Mouse (Mus musculus): Measurements from ENCODE around the gene Sema4b.

Gene Sema4b

DNA sequence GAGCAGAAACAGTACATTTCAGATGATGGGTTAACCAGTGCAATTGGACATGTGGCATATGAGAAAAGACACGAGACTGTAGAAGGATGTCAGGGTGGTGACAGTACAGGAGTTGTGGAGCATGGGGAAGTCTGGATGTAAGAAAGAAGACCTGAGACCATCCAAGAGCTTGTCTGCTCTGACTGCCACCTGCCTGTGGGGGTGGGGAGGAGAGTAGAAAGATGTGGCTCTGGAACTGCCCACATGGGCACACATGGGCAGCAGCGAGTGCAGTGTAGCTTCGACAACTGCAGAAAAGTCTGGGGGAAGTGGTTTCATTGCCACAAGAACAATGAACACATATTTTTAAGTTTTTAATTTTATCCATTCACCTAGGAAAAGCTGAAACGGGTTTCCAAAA is 10.7 kb downstream of the Sema4b start:
- Histone ChIP-seq H3K4me1 (replicated peaks; ENCODE audit: low read depth, low read length) (peaks cover 86% of the 10 kb centered on the region), H3K36me3 (ENCODE audit: insufficient read depth, low read length) (peaks cover 38% of the 10 kb centered on the region), H3K4me3 (replicated peaks; ENCODE audit: low read length) (peak overlapping the region; percentile 94), H3K9me3 (ENCODE audit: low read length) (no peaks in the 10 kb centered on the region), H3K27me3 (ENCODE audit: insufficient read depth, low read length) (no peaks in the 10 kb centered on the region)
- no peak for TF ChIP-seq CTCF (conservative IDR thresholded peaks at IDR 0.05; ENCODE audit: low read length)
- TF ChIP-seq NANOG (IDR thresholded peaks at IDR 0.05; ENCODE audit: borderline replicate concordance, low read length): no peak
- no peak for TF ChIP-seq POU5F1 (IDR thresholded peaks at IDR 0.05; ENCODE audit: borderline replicate concordance, low read length)

- Histone ChIP-seq H3K4me1 (replicated peaks; ENCODE audit: low read depth, low read length) (peaks cover 87% of the 10 kb centered on the region), H3K27me3 (ENCODE audit: insufficient read depth, low read length) (no peaks in the 10 kb centered on the region), H3K36me3 (ENCODE audit: insufficient read depth, low read length) (peaks cover 46% of the 10 kb centered on the region), H3K9me3 (ENCODE audit: low read length) (no peaks in the 10 kb centered on the region), H3K4me3 (replicated peaks; ENCODE audit: low read length) (peak overlapping the region; percentile 94)
- TF ChIP-seq CTCF (conservative IDR thresholded peaks at IDR 0.05; ENCODE audit: low read length) (no peak), NANOG (IDR thresholded peaks at IDR 0.05; ENCODE audit: borderline replicate concordance, low read length) (no peak)
These were observed 11.5 kb downstream of the Sema4b start for GRCm38 (mm10) chr7:80197941-80198778.

GRCm38 (mm10) chr7:80198863-80199262 is 12.2 kb downstream of the Sema4b start:
- Histone ChIP-seq H3K4me1 (replicated peaks; ENCODE audit: low read depth, low read length) (peaks cover 88% of the 10 kb centered on the region), H3K4me3 (replicated peaks; ENCODE audit: low read length) (peak overlapping the region; percentile 94), H3K27me3 (ENCODE audit: insufficient read depth, low read length) (no peaks in the 10 kb centered on the region), H3K36me3 (ENCODE audit: insufficient read depth, low read length) (peaks cover 53% of the 10 kb centered on the region), H3K9me3 (ENCODE audit: low read length) (no peaks in the 10 kb centered on the region)
- TF ChIP-seq NANOG (IDR thresholded peaks at IDR 0.05; ENCODE audit: borderline replicate concordance, low read length): no peak
- TF ChIP-seq POU5F1 (IDR thresholded peaks at IDR 0.05; ENCODE audit: borderline replicate concordance, low read length): no peak
- no peak for TF ChIP-seq CTCF (conservative IDR thresholded peaks at IDR 0.05; ENCODE audit: low read length)

DNA sequence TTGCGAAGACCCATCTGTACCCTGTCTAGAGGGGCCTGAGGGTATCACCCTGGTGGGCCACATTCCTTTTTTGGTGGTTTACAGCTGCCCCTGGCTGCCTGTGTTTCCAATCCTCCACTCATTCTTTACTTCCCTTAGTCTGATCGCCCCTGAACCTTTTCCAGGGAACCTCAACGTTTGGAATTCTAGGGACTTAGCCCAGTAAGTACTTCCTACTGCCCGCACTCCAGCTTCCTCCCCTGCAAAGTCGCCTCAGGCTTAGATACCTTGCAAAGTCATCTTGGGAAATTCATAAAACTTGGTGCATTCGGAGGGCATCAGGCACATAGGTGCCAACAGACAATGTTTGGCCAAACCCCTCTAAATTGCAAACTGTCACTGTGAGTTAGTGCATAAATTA is 12.6 kb downstream of the Sema4b start:
- no peaks in the 10 kb centered on the region for H3K9me3 ChIP-seq (ENCODE audit: low read length)
- H3K4me1 ChIP-seq (replicated peaks; ENCODE audit: low read depth, low read length): peaks cover 88% of the 10 kb centered on the region
- peaks cover 53% of the 10 kb centered on the region for H3K36me3 ChIP-seq (ENCODE audit: insufficient read depth, low read length)
- no peaks in the 10 kb centered on the region for H3K27me3 ChIP-seq (ENCODE audit: insufficient read depth, low read length)
- peak overlapping the region; percentile 94 for H3K4me3 ChIP-seq (replicated peaks; ENCODE audit: low read length)
- TF ChIP-seq POU5F1 (IDR thresholded peaks at IDR 0.05; ENCODE audit: borderline replicate concordance, low read length): no peak
- no peak for TF ChIP-seq CTCF (conservative IDR thresholded peaks at IDR 0.05; ENCODE audit: low read length)
- no peak for TF ChIP-seq NANOG (IDR thresholded peaks at IDR 0.05; ENCODE audit: borderline replicate concordance, low read length)

DNA sequence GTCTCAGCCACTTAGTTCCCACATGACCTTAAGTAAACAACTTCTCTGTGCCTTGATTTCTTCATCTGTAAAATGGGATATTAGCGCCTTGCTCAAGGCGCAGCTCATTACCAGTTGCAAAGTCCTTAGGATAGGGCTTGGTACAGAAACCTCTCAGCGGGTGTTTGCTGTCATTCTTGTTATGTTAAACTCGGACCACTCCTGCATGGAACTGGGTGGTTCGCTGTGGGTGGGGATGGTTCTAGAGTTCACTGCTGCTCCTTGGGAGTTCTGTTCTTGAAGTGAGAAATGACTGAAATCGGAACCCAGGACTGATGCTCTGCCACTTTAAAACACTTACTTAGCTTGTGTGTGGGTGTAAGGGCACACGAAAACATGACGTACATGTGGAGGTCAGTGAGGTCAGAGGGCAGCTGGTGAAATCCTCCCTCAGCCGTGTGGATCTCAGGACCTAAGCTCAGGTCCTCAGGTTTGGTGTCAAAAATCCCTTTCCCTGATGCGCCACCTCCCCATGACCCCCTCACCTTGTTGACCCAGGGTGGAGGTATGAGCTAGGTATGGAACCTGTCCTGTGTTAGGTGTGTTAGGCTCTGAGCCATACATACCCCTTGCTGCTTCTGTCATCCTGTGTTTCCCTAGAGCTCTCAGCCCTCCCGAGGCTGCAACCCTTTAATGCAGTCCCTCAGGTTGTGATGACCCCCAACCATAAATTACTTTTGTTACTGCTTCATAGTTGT is 13.4 kb downstream of the Sema4b start:
- peak overlapping the region; percentile 94 for H3K4me3 ChIP-seq (replicated peaks; ENCODE audit: low read length)
- no peaks in the 10 kb centered on the region for H3K27me3 ChIP-seq (ENCODE audit: insufficient read depth, low read length)
- H3K36me3 ChIP-seq (ENCODE audit: insufficient read depth, low read length): peaks cover 57% of the 10 kb centered on the region
- H3K9me3 ChIP-seq (ENCODE audit: low read length): no peaks in the 10 kb centered on the region
- TF ChIP-seq POU5F1 (IDR thresholded peaks at IDR 0.05; ENCODE audit: borderline replicate concordance, low read length) (no peak), NANOG (IDR thresholded peaks at IDR 0.05; ENCODE audit: borderline replicate concordance, low read length) (no peak; the same call in 1 of the 2 replicates), CTCF (conservative IDR thresholded peaks at IDR 0.05; ENCODE audit: low read length) (no peak)
- peaks cover 88% of the 10 kb centered on the region for H3K4me1 ChIP-seq (replicated peaks; ENCODE audit: low read depth, low read length)

DNA sequence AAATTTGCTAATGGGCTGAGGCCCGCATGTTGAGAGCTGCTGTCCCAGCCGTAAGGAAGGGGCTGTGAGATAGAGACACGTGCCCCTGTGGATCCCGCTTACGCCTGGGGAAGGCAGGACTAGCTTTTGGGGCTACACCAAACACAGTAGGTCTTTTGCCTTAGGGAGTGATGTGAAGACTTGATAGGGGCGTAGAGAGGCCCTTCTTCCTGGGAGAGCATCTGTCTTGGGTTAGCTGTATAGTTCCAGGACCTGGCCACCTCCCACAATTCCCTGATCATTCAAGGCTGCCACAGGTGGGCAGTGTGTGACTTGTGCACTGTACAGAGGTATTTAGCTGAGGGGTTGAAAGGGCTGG is 13.9 kb downstream of the Sema4b start:
- TF ChIP-seq CTCF (conservative IDR thresholded peaks at IDR 0.05; ENCODE audit: low read length) (no peak), POU5F1 (IDR thresholded peaks at IDR 0.05; ENCODE audit: borderline replicate concordance, low read length) (no peak), NANOG (IDR thresholded peaks at IDR 0.05; ENCODE audit: borderline replicate concordance, low read length) (no peak)
- Histone ChIP-seq H3K9me3 (ENCODE audit: low read length) (no peaks in the 10 kb centered on the region), H3K4me1 (replicated peaks; ENCODE audit: low read depth, low read length) (peaks cover 88% of the 10 kb centered on the region), H3K36me3 (ENCODE audit: insufficient read depth, low read length) (peaks cover 60% of the 10 kb centered on the region), H3K27me3 (ENCODE audit: insufficient read depth, low read length) (no peaks in the 10 kb centered on the region), H3K4me3 (replicated peaks; ENCODE audit: low read length) (peak overlapping the region; percentile 94)

GRCm38 (mm10) chr7:80200963-80201539 is 14.4 kb downstream of the Sema4b start:
- H3K4me1 ChIP-seq (replicated peaks; ENCODE audit: low read depth, low read length): peaks cover 88% of the 10 kb centered on the region
- TF ChIP-seq NANOG (IDR thresholded peaks at IDR 0.05; ENCODE audit: borderline replicate concordance, low read length) (no peak), POU5F1 (IDR thresholded peaks at IDR 0.05; ENCODE audit: borderline replicate concordance, low read length) (no peak), CTCF (conservative IDR thresholded peaks at IDR 0.05; ENCODE audit: low read length) (no peak)
- H3K27me3 ChIP-seq (ENCODE audit: insufficient read depth, low read length): no peaks in the 10 kb centered on the region
- H3K9me3 ChIP-seq (ENCODE audit: low read length): no peaks in the 10 kb centered on the region
- peaks cover 65% of the 10 kb centered on the region for H3K36me3 ChIP-seq (ENCODE audit: insufficient read depth, low read length)
- H3K4me3 ChIP-seq (replicated peaks; ENCODE audit: low read length): peak overlapping the region; percentile 94

DNA sequence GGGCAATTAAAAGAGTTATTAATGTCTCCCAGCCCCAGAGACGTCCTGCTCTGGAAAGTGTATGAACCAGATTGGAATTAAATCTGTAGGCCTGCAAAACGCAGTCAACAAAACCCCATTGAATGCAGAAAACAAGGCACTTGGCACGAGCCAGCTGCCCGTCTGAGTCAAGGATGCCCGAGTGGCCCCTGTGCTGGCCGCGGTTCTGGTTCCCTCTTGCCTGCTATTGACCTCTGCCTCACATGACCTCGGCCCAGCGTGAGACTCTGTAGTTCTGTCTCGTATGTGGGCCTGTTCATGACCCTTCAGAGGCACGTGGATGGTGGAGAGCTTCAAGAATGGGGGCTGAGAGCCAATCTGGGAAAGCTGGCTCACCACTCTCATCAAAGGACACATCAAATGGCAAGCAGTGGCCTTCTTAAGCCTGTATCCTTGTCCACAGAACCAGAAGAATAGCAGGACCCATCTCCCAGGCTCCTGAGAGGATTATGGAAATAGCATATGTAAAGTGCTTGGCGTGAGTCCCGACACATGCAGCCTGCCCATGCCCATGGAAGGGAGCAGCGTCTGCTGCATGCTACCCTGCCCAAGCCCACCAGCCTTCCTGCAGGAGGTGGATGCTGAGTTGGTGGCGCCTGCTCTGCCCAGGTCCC is 15.4 kb downstream of the Sema4b start:
- Histone ChIP-seq H3K36me3 (ENCODE audit: insufficient read depth, low read length) (peaks cover 75% of the 10 kb centered on the region), H3K4me3 (replicated peaks; ENCODE audit: low read length) (peak overlapping the region; percentile 94), H3K4me1 (replicated peaks; ENCODE audit: low read depth, low read length) (peaks cover 90% of the 10 kb centered on the region), H3K27me3 (ENCODE audit: insufficient read depth, low read length) (no peaks in the 10 kb centered on the region), H3K9me3 (ENCODE audit: low read length) (no peaks in the 10 kb centered on the region)
- TF ChIP-seq POU5F1 (IDR thresholded peaks at IDR 0.05; ENCODE audit: borderline replicate concordance, low read length) (no peak), NANOG (IDR thresholded peaks at IDR 0.05; ENCODE audit: borderline replicate concordance, low read length) (no peak), CTCF (conservative IDR thresholded peaks at IDR 0.05; ENCODE audit: low read length) (no peak)
